Mouse (Mus musculus) neural tube, embryonic 12.5 days (tissue): ENCODE data around the gene Bcl2l12. TPM values are rescaled to one million over a fixed set of nuclear protein-coding genes. Genes with fewer than 3 reads are reported as not detected.
"Not testable (repeated sequence)": the region's sequence is repeated elsewhere in the genome, so short reads cannot be mapped to it uniquely, and the experiment has no call there.

Source experiments
- ATAC-seq: fragments of 200-750 bp; cut with Nextera tagmentation; 2 replicates; pipeline ENCODE4 v1.8.0; 2017; ENCODE audit warnings: low read depth, mild to moderate bottlenecking, moderate TSS enrichment, moderate library complexity; ENCODE audit not compliant: low FRiP score
- H3K27ac ChIP-seq: fragments of 300-500 bp; sonication (generic); 2 replicates; pipeline ENCODE4 v1.5.1; 2016
- H3K27me3 ChIP-seq: fragments of 300-500 bp; sonication (generic); replicated peaks from 2 replicates; pipeline ENCODE4 v1.6.1; 2016; ENCODE audit warnings: mild to moderate bottlenecking
- H3K36me3 ChIP-seq: fragments of 300-500 bp; sonication (generic); 2 replicates; pipeline ENCODE4 v1.6.1; 2016; ENCODE audit warnings: mild to moderate bottlenecking
- H3K4me1 ChIP-seq: fragments of 300-500 bp; sonication (generic); 2 replicates; pipeline ENCODE4 v1.6.1; 2016
- H3K4me2 ChIP-seq: fragments of 300-500 bp; sonication (generic); replicated peaks from 2 replicates; pipeline ENCODE4 v1.6.1; 2016; ENCODE audit warnings: mild to moderate bottlenecking
- H3K4me3 ChIP-seq: fragments of 300-500 bp; sonication (generic); 2 replicates; pipeline ENCODE4 v1.5.1; 2016
- H3K9ac ChIP-seq: fragments of 300-500 bp; sonication (generic); 2 replicates; pipeline ENCODE4 v1.6.1; 2016; ENCODE audit warnings: mild to moderate bottlenecking
- H3K9me3 ChIP-seq: fragments of 300-500 bp; sonication (generic); 2 replicates; pipeline ENCODE4 v1.6.1; 2016; ENCODE audit warnings: mild to moderate bottlenecking
- WGBS: fragments of 180-500 bp; shearing (Covaris S2); methylation state at CpG from one replicate; pipeline ENCODE4 v1.1.7; 2016; 5-methylcytosine and 5-hydroxymethylcytosine counted together
- polyA plus RNA-seq: library from polyadenylated mRNA; unstranded; fragments of >200 nt; fragmentation: Nextera tagmentation; extraction: Ambion mirVana; gene quantifications from 2 replicates; pipeline ENCODE4 v1.2.1, GENCODE M21; 2016

The Bcl2l12 gene
- polyA plus RNA-seq, 1 experiment from 2014 or later: 42.9 TPM

- Histone ChIP-seq H3K9me3 (no peaks in the 10 kb centered on the region), H3K27ac (no peak overlapping the region), H3K4me1 (peaks cover 6% of the 10 kb centered on the region; the same call in 1 of the 2 replicates), H3K4me2 (no peak overlapping the region), H3K27me3 (no peaks in the 10 kb centered on the region), H3K36me3 (peaks cover 84% of the 10 kb centered on the region), H3K4me3 (no peak overlapping the region), H3K9ac (no peak overlapping the region)
- 95% methylated on average over 6 of the region's 6 CpGs for WGBS
- ATAC-seq: no peak
Measured at GRCm38 (mm10) chr7:45029995-45030394, 31.5 kb upstream of the Bcl2l12 start.

GRCm38 (mm10) chr7:45028351-45028750 is 29.8 kb upstream of the Bcl2l12 start:
- no peak for ATAC-seq
- Histone ChIP-seq H3K4me1 (peaks cover 6% of the 10 kb centered on the region; the same call in 1 of the 2 replicates), H3K27ac (no peak overlapping the region), H3K27me3 (no peaks in the 10 kb centered on the region), H3K36me3 (peaks cover 67% of the 10 kb centered on the region), H3K9me3 (no peaks in the 10 kb centered on the region), H3K9ac (no peak overlapping the region), H3K4me3 (no peak overlapping the region), H3K4me2 (no peak overlapping the region)
- 92% methylated on average over 11 of the region's 11 CpGs for WGBS

GRCm38 (mm10) chr7:45027761-45028160 is 29.2 kb upstream of the Bcl2l12 start:
- WGBS: 91% methylated on average over 9 of the region's 9 CpGs
- ATAC-seq: no peak
- no peak overlapping the region for H3K9ac ChIP-seq

GRCm38 (mm10) chr7:45026256-45026655 is 27.7 kb upstream of the Bcl2l12 start:
- H3K27ac ChIP-seq: no peak overlapping the region; the same call in 1 of the 2 replicates
- ATAC-seq: no peak

More at GRCm38 (mm10) chr7:45027761-45028160, 29.2 kb upstream of the Bcl2l12 start:
- no peak overlapping the region for H3K27ac ChIP-seq
- H3K27me3 ChIP-seq: no peaks in the 10 kb centered on the region
- H3K9me3 ChIP-seq: no peaks in the 10 kb centered on the region
- no peak overlapping the region for H3K4me3 ChIP-seq
- peaks cover 6% of the 10 kb centered on the region; the same call in 1 of the 2 replicates for H3K4me1 ChIP-seq
- peaks cover 62% of the 10 kb centered on the region for H3K36me3 ChIP-seq
- H3K4me2 ChIP-seq: no peak overlapping the region

DNA sequence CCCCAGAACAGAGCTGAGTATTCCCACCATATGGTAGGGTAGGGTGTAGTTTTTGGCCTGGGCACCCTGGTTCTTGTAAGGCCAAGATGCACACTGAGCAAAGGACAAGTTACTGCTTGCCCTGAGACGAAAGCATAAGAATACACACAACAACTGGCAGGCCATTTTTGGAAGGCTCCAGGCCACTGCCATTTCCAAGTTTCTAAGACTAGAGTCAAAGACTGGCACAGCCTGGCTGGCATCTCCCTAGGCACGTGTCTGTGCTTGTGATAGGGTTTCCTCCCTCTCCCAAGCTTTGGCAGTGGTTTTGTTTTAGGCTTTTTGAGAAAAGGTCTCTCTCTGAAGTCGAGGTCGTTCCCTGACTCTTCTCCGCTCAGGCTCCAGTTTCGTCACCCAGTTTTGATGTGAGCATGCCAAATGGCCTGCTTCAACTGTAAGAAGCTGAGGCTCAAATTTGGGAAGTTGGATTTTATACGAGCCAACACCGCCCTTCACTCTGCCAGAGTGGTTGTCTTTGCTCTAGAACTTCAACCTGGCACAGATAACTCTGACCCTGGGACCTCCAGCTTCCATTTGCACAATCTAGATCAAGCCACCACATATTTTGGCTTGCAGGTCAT is 27.2 kb upstream of the Bcl2l12 start:
- no peaks in the 10 kb centered on the region for H3K27me3 ChIP-seq
- H3K27ac ChIP-seq: no peak overlapping the region
- H3K9me3 ChIP-seq: no peaks in the 10 kb centered on the region
- peaks cover 6% of the 10 kb centered on the region for H3K4me1 ChIP-seq
- ATAC-seq: no peak
- H3K4me3 ChIP-seq: no peak overlapping the region
- no peak overlapping the region for H3K9ac ChIP-seq
- H3K36me3 ChIP-seq: peaks cover 42% of the 10 kb centered on the region
- no peak overlapping the region for H3K4me2 ChIP-seq
- WGBS: 81% methylated on average over 8 of the region's 8 CpGs

More at GRCm38 (mm10) chr7:45026256-45026655, 27.7 kb upstream of the Bcl2l12 start:
- Histone ChIP-seq H3K9ac (no peak overlapping the region), H3K4me3 (no peak overlapping the region), H3K36me3 (peaks cover 47% of the 10 kb centered on the region), H3K9me3 (no peaks in the 10 kb centered on the region), H3K4me2 (no peak overlapping the region), H3K27me3 (no peaks in the 10 kb centered on the region), H3K4me1 (peaks cover 6% of the 10 kb centered on the region; the same call in 1 of the 2 replicates)
- WGBS: 50% methylated on average over 2 of the region's 2 CpGs

DNA sequence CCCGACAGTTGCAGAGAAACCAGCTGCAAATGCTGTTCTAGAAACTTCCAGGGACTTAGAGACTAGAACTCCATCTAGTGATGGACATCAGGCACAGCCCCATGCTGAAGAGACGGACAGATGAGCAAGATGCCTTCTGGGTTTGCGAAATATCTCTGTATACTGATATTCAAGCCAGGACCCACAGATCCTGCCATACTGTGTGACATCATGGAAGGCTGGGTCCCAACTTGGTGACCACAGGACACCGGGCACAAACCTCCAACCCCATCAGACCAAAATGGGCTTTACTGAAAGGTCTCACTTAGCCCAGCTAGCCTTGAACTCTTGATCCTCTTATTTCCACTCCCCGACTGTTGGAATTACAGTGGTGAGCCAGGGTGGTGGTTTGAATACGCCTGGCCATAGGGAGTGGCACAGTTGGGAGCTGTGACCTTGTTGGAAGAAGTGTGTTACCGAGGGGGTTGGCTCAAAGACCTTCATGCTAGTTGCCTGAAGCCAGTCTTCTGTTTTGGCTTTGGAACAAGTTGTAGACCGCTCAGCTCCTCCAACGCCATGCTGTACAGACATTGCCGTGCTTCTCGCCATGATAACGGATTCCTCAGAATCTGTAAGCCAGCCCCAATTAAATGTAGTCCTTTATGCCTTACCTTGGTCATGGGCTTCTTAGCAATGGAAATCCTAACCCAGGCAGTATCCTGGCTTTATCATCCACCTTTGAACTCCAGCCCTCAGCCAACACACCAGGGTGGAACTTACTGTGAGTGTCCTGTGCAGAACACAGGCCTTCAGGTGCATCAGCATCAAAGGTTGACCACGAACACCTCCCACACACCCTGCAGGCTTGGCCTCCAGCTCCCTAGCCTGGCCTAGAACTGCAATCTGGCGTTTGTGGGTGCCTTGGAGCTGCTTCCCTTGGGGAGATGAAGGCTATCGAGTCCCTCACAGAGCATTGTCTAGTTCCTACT is 26.1 kb upstream of the Bcl2l12 start:
- Histone ChIP-seq H3K27me3 (no peaks in the 10 kb centered on the region), H3K9me3 (no peaks in the 10 kb centered on the region), H3K4me3 (no peak overlapping the region), H3K4me1 (peaks cover 6% of the 10 kb centered on the region), H3K27ac (no peak overlapping the region), H3K9ac (no peak overlapping the region), H3K36me3 (peaks cover 31% of the 10 kb centered on the region), H3K4me2 (no peak overlapping the region)
- no peak for ATAC-seq
- WGBS: 87% methylated on average over 15 of the region's 15 CpGs

- H3K9ac ChIP-seq, H3K4me2 ChIP-seq, H3K27ac ChIP-seq, H3K27me3 ChIP-seq, H3K9me3 ChIP-seq, ATAC-seq, H3K4me1 ChIP-seq, H3K4me3 ChIP-seq: not testable (repeated sequence)
- peaks cover 22% of the 10 kb centered on the region for H3K36me3 ChIP-seq
- WGBS: 84% methylated on average over 5 of the region's 5 CpGs
Measured at GRCm38 (mm10) chr7:45023711-45024110, 25.2 kb upstream of the Bcl2l12 start.

DNA sequence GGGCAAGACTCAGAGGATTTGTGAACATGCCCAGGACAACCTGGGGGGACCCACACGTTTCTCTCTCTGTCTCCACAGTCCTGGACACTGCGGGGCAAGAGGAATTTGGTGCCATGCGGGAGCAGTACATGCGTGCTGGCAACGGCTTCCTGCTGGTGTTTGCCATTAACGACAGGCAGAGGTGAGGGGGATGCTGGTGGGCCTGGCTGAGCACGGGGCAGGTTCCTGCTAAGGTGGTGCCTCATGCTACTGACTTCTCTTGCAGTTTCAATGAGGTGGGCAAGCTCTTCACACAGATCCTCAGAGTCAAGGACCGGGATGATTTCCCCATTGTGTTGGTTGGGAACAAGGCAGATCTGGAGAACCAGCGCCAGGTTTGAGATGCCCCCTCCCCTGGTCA is 21.7 kb upstream of the Bcl2l12 start:
- H3K9me3 ChIP-seq: no peaks in the 10 kb centered on the region
- no peak overlapping the region for H3K4me3 ChIP-seq
- H3K27ac ChIP-seq: no peak overlapping the region
- H3K27me3 ChIP-seq: no peaks in the 10 kb centered on the region
- ATAC-seq: no peak
- H3K4me1 ChIP-seq: peaks cover 18% of the 10 kb centered on the region
- H3K9ac ChIP-seq: no peak overlapping the region
- WGBS: 73% methylated on average over 9 of the region's 9 CpGs
- H3K36me3 ChIP-seq: no peaks in the 10 kb centered on the region
- no peak overlapping the region for H3K4me2 ChIP-seq

DNA sequence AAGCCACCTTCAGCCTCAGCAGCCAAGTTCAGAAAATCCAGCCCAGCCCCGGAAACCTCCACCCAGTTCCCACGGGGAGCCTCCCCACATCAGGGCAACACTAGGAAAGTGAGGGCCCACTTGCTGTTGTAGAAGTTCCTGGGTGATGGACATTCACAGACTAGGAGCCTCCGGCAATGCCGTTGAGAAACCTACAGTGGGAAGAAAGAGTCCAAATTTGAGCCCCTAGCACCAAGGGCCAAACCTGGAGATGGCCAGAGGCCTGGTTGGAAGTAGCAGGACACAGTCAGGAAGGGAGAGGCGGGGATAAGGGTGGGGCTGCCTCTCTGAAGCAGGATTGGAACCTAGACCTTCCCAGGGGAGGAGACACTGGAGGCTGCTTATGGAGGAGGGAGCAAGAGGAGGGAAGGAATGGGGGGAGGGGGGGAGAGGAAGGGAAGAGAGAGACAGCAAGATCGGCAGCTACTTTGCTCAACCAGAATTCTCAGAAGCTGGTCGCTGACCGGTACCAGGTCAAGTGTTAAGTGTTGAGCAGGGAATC is 20.6 kb upstream of the Bcl2l12 start:
- no peaks in the 10 kb centered on the region for H3K27me3 ChIP-seq
- no peak for ATAC-seq
- H3K9ac ChIP-seq: no peak overlapping the region
- H3K36me3 ChIP-seq: no peaks in the 10 kb centered on the region
- WGBS: 44% methylated on average over 8 of the region's 8 CpGs
- no peaks in the 10 kb centered on the region for H3K9me3 ChIP-seq
- no peak overlapping the region for H3K27ac ChIP-seq
- H3K4me2 ChIP-seq: peak overlapping the region; percentile 90
- H3K4me1 ChIP-seq: peaks cover 26% of the 10 kb centered on the region
- H3K4me3 ChIP-seq: no peak overlapping the region

DNA sequence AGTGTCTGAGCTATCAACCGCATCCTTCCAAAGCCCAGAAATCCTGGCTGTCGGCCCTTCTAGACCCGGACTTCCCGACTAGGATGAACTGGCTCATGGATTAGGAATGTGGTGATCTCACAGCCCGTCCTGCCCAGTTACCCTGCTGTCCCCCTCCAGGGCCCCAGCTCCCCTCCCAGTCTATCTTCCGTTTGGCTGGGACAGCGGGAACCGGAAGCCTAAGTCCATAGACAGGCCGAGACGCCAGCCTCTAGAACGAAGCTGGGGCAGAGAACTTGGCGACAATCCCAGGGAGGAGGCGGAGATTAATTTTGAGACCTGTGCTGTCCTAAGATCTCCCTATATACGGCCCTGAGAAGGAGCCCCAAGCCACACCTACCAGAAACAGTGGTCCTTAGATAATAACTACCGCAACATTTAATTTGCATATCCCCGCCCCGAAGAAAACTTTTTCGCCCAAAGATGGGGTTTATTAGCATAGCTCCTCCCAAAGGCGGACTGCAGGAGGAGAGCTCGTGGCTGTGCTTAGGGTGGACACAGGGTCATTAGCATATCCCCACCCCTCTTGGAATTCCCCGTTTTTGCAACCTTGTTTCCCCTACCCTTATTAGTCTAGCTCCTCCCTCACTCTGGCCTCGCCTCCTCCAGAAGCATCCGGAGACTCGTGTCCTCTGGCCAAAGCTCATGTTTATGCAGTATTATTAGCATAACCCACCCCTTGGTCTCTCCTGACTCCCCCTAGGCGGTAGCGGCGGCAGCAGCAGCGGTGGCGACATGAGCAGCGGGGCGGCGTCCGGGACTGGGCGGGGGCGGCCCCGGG is 18.9 kb upstream of the Bcl2l12 start, which contains the start of gene Rras:
Gene Rras (plus strand): TSS at position 720 of the 820 bp plus-strand sequence.
- H3K4me2 ChIP-seq: peak within 1 kb of the TSS; percentile 90
- WGBS: under 1% methylated on average over 36 of the region's 36 CpGs
- H3K4me3 ChIP-seq: peak within 1 kb of the TSS; percentile 95
- peaks cover 26% of the 10 kb centered on the region for H3K4me1 ChIP-seq
- no peaks in the 10 kb centered on the region for H3K9me3 ChIP-seq
- peak within 1 kb of the TSS; percentile 70 for H3K27ac ChIP-seq
- H3K36me3 ChIP-seq: peaks cover 12% of the 10 kb centered on the region
- ATAC-seq: peak; percentile 77
- no peaks in the 10 kb centered on the region for H3K27me3 ChIP-seq
- H3K9ac ChIP-seq: peak within 1 kb of the TSS; percentile 64

- H3K27ac ChIP-seq: peak overlapping the region; percentile 70
- H3K4me2 ChIP-seq: peak overlapping the region; percentile 90
- H3K9ac ChIP-seq: peak overlapping the region; percentile 53
- no peak for ATAC-seq
- WGBS: 5% methylated on average over 4 of the region's 4 CpGs
- no peaks in the 10 kb centered on the region for H3K27me3 ChIP-seq
- peaks cover 26% of the 10 kb centered on the region for H3K4me1 ChIP-seq
- peaks cover 19% of the 10 kb centered on the region for H3K36me3 ChIP-seq
- peak overlapping the region; percentile 95 for H3K4me3 ChIP-seq
- H3K9me3 ChIP-seq: no peaks in the 10 kb centered on the region
Measured at GRCm38 (mm10) chr7:45016761-45017160, 18.2 kb upstream of the Bcl2l12 start.
